Mouse (Mus musculus) megakaryocyte, embryonic 14.5 days (primary cell): ENCODE results near the gene Sorl1.

ENCODE experiments used
- FLI1 ChIP-seq: IDR thresholded peaks from 2 replicates; pipeline ENCODE4 v1.6.1; 2012; ENCODE audit warnings: low read length, inconsistent platforms, mixed read lengths
- GATA1 ChIP-seq: IDR thresholded peaks from 3 replicates; pipeline ENCODE4 v1.6.1; 2012; ENCODE audit warnings: mixed read lengths, low read length, inconsistent platforms, borderline replicate concordance

DNA sequence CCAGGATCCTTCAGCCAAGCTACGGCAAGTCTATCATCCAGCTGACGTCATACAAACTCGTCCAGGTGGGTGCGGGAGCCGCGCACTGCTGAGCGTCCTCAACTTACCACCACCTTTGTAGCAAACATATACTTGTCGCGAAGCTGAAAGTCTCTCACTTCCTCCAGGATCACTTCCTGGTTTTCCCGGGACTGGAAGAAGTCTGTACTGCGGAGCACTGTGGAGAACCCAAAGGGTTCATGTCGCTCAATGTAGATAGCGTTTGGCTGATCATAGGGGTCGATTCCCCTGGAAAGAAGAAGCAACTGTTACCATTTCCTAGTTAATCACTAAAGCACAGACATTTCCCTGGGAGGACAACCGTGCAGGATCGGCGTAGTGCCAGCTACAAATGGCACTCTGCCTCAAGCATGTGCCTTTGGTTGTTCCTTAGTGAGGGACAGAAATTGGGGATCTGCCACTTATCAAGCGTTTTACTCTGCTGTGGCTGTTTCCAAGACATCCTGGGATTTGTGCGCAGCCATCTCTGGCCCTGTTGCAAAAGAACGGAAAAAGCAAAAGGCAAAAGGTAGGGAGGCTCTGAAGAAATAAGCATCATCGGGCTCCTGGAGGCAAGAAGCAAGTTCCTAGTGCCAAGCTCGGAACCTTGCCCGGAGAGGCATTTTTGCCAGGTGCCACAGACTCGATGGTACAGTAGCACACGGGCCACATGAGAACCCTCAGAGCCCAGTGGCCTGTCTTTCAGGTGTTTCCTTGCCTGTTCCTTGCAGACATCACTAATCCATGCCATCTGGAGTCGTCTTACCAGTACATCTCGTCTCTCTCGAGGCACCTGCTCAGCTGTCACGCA, 42.2 kb downstream of the Sorl1 start:
- TF ChIP-seq GATA1 = no peak
- TF ChIP-seq FLI1 = no peak
